Mouse (Mus musculus) embryonic facial prominence, embryonic 11.5 days (tissue): Measurements from ENCODE around the gene Wasf2. TPM values are rescaled to one million over a fixed set of nuclear protein-coding genes. Genes with fewer than 3 reads are reported as not detected.

ENCODE experiments used
- ATAC-seq: fragments of 200-750 bp; cut with Nextera tagmentation; replicated peaks from 2 replicates; pipeline ENCODE4 v1.8.0; 2017; ENCODE audit warnings: low read depth; ENCODE audit not compliant: insufficient number of reproducible peaks, low FRiP score, low TSS enrichment
- DNase-seq: peaks from one replicate; pipeline ENCODE4 v3.0.0-alpha.2; 2015; ENCODE audit warnings: low spot score
- H3K27ac ChIP-seq: fragments of 300-500 bp; sonication (generic); replicated peaks from 2 replicates; pipeline ENCODE4 v1.5.1; 2014; ENCODE audit warnings: mild to moderate bottlenecking, low read depth, low read length, control low read depth
- H3K27me3 ChIP-seq: fragments of 300-500 bp; sonication (generic); 2 replicates; pipeline ENCODE4 v1.6.1; 2014; ENCODE audit warnings: mild to moderate bottlenecking, low read length, moderate library complexity, mixed read lengths; ENCODE audit not compliant: control insufficient read depth, insufficient read depth
- H3K36me3 ChIP-seq: fragments of 300-500 bp; sonication (generic); replicated peaks from 2 replicates; pipeline ENCODE4 v1.6.1; 2014; ENCODE audit warnings: low read depth, mild to moderate bottlenecking, low read length, moderate library complexity, mixed read lengths; ENCODE audit not compliant: control insufficient read depth, insufficient read depth
- H3K4me1 ChIP-seq: fragments of 300-500 bp; sonication (generic); 2 replicates; pipeline ENCODE4 v1.6.1; 2014; ENCODE audit warnings: low read length, mixed read lengths; ENCODE audit not compliant: control insufficient read depth, insufficient read depth
- H3K4me2 ChIP-seq: fragments of 300-500 bp; sonication (generic); 2 replicates; pipeline ENCODE4 v1.6.1; 2014; ENCODE audit warnings: low read depth, mild to moderate bottlenecking, control low read depth, low read length, moderate library complexity
- H3K4me3 ChIP-seq: fragments of 300-500 bp; sonication (generic); 2 replicates; pipeline ENCODE4 v1.5.1; 2014; ENCODE audit warnings: low read depth, low read length, control low read depth
- H3K9ac ChIP-seq: fragments of 300-500 bp; sonication (generic); replicated peaks from 2 replicates; pipeline ENCODE4 v1.6.1; 2014; ENCODE audit warnings: mild to moderate bottlenecking, control low read depth, low read length
- H3K9me3 ChIP-seq: fragments of 300-500 bp; sonication (generic); replicated peaks from 2 replicates; pipeline ENCODE4 v1.6.1; 2016; ENCODE audit warnings: mild to moderate bottlenecking, low read length, inconsistent platforms, mixed read lengths; ENCODE audit not compliant: control insufficient read depth
- WGBS: fragments of 180-500 bp; shearing (Covaris S2); extraction: QIAGEN DNeasy Blood & Tissue Kit; methylation state at CpG from one replicate; pipeline ENCODE4 v1.1.7; 2014; 5-methylcytosine and 5-hydroxymethylcytosine counted together
- polyA plus RNA-seq: library from polyadenylated mRNA; unstranded; fragments of >200 nt; fragmentation: Nextera tagmentation; extraction: Ambion mirVana; gene quantifications from 2 replicates; pipeline ENCODE4 v1.2.1, GENCODE M21; 2014

Gene Wasf2
- polyA plus RNA-seq, 1 experiment from 2014 or later, result 75.9 TPM

DNA sequence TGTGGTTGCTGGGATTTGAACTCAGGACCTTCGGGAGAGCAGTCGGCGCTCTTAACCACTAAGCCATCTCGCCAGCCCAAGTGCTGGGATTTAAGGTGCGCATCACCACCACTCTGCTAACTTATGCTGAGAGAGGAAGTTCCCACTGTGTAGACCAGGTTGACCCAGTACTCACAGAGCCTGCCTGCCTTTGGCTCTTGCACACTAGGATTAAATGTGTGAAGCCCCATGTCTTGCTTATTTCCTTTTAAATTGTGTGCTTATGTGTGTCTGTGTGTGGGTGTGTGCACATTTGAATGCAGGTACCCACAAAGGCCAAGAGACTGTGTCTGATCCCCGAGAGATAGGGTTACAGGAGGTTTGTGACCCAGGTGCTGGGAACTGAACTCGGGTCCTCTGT is 23.6 kb upstream of the Wasf2 start:
- Histone ChIP-seq H3K4me3 (no peak overlapping the region), H3K9me3 (no peaks in the 10 kb centered on the region), H3K9ac (no peak overlapping the region), H3K27me3 (no peaks in the 10 kb centered on the region), H3K36me3 (no peaks in the 10 kb centered on the region), H3K4me1 (0 out of 2 replicates have a peak, but pooled peaks cover 2% of the 10 kb centered on the region), H3K27ac (no peak overlapping the region), H3K4me2 (no peak overlapping the region)
- DNase-seq (no peak), ATAC-seq (no peak)
- WGBS, result 89% methylated on average over 7 of the region's 7 CpGs

DNA sequence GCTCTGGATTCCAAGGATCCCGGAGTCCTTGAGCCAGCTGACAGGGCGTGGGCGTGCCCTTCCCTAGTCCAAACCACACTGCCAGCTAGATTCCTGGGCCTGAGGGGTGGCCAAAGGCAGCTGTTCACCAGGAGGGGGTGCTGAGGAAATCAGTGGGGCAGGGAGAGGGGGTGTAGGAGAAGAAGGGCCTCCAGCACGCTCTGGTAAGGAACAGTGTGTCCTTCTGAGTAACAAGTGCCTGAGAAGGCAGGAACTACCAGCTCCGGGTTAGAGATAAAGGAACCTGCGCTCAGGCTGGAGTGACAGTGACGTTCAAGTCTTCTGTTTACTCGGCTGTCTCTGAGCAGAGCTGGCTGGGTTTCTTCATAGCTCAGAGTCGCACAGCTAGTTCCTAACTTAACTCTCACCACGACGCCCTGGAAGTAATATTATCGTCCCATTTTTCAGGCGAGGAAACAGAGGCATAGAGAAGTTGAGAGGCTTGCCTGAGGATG is 22.5 kb upstream of the Wasf2 start:
- 0 out of 2 replicates have a peak, but pooled peaks cover 2% of the 10 kb centered on the region for H3K4me1 ChIP-seq
- no peak for ATAC-seq
- no peak overlapping the region for H3K9ac ChIP-seq
- no peaks in the 10 kb centered on the region for H3K36me3 ChIP-seq
- H3K27ac ChIP-seq, result no peak overlapping the region
- no peak overlapping the region for H3K4me2 ChIP-seq
- no peaks in the 10 kb centered on the region for H3K9me3 ChIP-seq
- DNase-seq, result no peak
- no peak overlapping the region for H3K4me3 ChIP-seq
- no peaks in the 10 kb centered on the region for H3K27me3 ChIP-seq
- WGBS, result 53% methylated on average over 13 of the region's 13 CpGs

DNA sequence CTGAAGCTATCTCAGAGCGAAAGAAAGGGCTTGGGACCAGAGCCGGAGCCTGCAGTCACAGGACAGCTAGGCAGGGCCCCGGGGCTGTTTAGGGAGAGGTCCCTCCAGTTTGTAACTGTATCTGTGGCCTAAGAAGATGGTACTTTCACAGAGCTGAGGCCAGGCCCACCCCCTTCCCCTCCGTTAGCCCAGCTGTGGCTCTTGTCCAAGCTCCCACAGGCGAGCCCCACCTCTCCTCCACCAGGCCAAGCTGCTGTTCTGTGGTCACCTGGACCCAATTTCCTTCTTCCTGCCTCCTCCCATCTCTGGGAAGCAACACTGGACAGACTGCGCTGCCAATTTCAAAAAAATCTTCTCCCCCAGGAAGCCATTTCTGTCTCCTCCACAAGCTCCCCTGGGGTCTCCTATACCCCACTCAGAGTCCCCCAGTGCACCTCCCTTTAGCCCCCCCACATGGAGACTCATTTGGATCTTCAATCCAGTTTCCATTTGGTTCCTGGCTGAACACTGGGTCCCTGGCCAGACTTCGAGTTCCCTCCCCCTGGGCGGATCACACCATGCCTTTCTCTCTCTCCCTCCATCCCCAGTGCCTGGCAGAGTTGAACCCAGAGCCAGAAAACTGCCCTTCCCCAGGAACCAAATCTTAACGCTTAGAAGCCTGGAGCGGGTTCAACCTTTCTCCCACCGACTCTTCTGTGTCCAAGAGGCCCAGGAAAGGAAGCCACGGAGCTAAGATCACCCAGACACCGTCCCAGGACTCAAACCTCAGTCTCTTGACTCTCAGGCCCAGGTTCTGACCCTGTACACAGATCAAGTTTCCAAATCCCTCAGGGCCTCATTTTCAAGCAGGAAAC is 21.6 kb upstream of the Wasf2 start:
- DNase-seq (no peak), ATAC-seq (no peak)
- Histone ChIP-seq H3K36me3 (no peaks in the 10 kb centered on the region), H3K4me2 (no peak overlapping the region), H3K9ac (no peak overlapping the region; the same call in 1 of the 2 replicates), H3K4me1 (no peaks in the 10 kb centered on the region), H3K4me3 (no peak overlapping the region), H3K9me3 (no peaks in the 10 kb centered on the region), H3K27ac (no peak overlapping the region; the same call in 1 of the 2 replicates), H3K27me3 (no peaks in the 10 kb centered on the region)
- 36% methylated on average over 13 of the region's 13 CpGs for WGBS

DNA sequence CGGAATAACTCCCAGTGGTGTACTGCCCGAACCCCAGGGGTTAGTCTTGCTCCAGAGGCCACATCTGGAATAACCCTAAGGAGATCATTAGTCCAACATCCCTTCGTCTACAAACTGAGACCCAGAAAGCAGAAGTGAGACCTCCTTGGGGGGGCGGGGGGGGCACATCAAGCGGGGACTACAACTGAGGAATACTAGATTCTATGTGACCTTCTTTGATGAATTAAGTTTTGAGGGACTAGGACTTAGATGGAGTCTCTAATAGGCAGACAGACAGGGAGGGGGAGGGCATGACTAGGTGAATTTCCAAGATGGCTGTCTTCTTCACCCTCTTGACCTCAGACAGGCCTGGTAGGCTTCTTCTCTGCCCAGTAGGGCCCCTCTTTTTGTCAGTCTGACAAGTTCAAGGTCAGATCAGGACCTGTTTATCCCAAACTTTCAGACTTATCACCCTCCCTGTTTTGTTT is 20.9 kb upstream of the Wasf2 start:
- no peak overlapping the region for H3K4me2 ChIP-seq
- no peak overlapping the region for H3K27ac ChIP-seq
- no peaks in the 10 kb centered on the region for H3K27me3 ChIP-seq
- WGBS, result 30% methylated on average over 5 of the region's 5 CpGs
- H3K4me3 ChIP-seq, result no peak overlapping the region
- H3K9me3 ChIP-seq, result no peaks in the 10 kb centered on the region
- H3K36me3 ChIP-seq, result no peaks in the 10 kb centered on the region
- DNase-seq (no peak), ATAC-seq (no peak)
- no peak overlapping the region for H3K9ac ChIP-seq
- H3K4me1 ChIP-seq, result no peaks in the 10 kb centered on the region

DNA sequence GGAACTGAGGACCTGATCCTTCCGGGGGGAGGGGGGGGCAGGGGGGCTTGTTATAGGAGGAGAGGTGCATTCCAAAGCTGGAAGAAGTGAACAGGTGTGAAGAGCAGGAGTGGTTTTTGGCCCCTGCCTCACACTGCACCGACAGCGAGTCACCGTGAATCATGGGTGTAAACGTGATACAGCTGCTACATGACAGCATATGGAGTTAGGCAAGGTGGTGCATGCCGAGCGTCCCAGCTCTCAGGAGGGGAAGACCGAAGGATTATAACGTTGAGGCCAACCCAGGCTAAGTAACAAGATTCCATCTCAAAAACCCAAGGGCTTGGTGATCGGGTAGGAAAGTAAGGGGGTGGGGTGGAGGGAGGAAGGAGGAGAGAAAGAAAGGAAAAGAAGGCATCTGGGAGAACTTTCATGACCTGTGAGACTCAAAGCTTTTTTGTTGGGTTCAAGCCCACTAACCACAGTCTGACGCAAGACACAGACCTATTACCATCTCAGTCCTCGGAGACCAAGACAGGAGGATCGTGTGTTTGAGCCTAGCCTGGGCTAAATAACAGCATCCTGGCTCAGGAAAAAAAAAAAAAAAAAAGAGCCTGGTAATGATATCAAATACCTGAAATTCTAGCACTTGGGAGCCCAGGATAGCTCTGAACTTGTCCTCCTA is 18.0 kb upstream of the Wasf2 start:
- WGBS, result 44% methylated on average over 13 of the region's 13 CpGs
- DNase-seq, result no peak
- peaks cover 6% of the 10 kb centered on the region for H3K4me1 ChIP-seq

DNA sequence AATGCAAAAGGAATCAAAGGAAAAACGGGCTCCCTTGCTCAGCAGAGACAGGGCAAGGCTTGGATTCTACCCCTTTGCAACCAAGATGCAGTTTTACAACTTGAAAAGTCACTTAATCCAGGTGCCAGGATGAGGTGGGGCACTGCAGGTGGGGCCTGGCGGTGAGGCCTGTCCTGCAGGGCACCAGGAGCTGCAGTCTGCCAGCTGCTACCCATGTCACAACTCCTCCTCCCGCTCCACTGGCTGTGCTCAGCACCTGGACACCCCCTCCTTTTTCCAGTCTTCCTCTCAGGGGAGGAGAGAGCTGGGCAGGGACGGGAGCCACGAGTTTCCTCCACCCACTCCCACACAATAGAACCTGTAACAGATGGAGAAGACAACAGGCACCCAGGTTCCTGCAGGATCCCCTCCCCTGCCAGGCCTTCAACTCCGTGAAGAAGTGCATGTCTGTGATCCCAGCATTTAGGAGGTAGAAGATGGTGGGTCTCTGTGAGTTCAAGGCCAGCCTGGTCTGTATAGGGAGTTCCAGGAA is 16.9 kb upstream of the Wasf2 start:
- ATAC-seq, result no peak
- no peak overlapping the region for H3K4me2 ChIP-seq
- no peak overlapping the region for H3K27ac ChIP-seq
- H3K27me3 ChIP-seq, result no peaks in the 10 kb centered on the region
- no peak overlapping the region for H3K4me3 ChIP-seq
- no peaks in the 10 kb centered on the region for H3K9me3 ChIP-seq
- no peak overlapping the region for H3K9ac ChIP-seq
- no peaks in the 10 kb centered on the region for H3K36me3 ChIP-seq
- peaks cover 12% of the 10 kb centered on the region for H3K4me1 ChIP-seq
- 50% methylated on average over 6 of the region's 6 CpGs for WGBS
- no peak for DNase-seq

More for the DNA sequence above, 18.0 kb upstream of the Wasf2 start:
- no peak for ATAC-seq
- H3K27me3 ChIP-seq, result no peaks in the 10 kb centered on the region
- H3K9me3 ChIP-seq, result no peaks in the 10 kb centered on the region
- H3K36me3 ChIP-seq, result no peaks in the 10 kb centered on the region
- no peak overlapping the region for H3K4me2 ChIP-seq
- no peak overlapping the region for H3K4me3 ChIP-seq
- H3K27ac ChIP-seq, result no peak overlapping the region
- H3K9ac ChIP-seq, result no peak overlapping the region

DNA sequence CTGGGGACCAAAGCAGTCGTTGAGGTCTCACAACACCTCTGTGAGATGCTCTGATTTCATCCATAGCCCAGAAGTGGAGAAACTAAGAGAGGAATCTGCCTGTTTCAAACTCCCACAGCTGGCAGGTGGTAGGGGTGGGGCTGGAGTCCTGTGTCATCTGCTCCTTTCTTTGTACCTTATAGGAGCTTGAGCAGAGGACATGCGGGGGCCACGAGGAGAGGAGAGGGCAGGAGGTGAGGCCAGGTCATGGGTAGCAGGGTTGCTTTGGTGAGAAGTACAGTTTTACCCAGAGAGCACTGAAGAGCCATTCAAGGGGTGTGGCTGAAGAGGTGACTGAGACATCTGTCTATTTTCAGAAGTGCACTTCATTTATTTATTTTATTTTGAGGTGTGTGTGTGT is 15.5 kb upstream of the Wasf2 start:
- Histone ChIP-seq H3K4me2 (no peak overlapping the region), H3K9ac (no peak overlapping the region), H3K27me3 (no peaks in the 10 kb centered on the region), H3K9me3 (no peaks in the 10 kb centered on the region), H3K27ac (no peak overlapping the region), H3K4me1 (peaks cover 12% of the 10 kb centered on the region), H3K4me3 (no peak overlapping the region), H3K36me3 (no peaks in the 10 kb centered on the region)
- no peak for ATAC-seq
- no peak for DNase-seq
- 83% methylated on average over 3 of the region's 3 CpGs for WGBS
